Mouse (Mus musculus) limb, embryonic 14.5 days (tissue): ENCODE measurements around the gene Bsn. TPM values are rescaled to one million over a fixed set of nuclear protein-coding genes. Genes with fewer than 3 reads are reported as not detected.

Source experiments
- ATAC-seq: fragments of 200-750 bp; cut with Nextera tagmentation; 2 replicates; pipeline ENCODE4 v1.8.0; 2017; ENCODE audit warnings: low read depth, moderate number of reproducible peaks, moderate TSS enrichment; ENCODE audit not compliant: low FRiP score
- DNase-seq: peaks from one replicate; pipeline ENCODE4 v3.0.0-alpha.2; 2015; ENCODE audit warnings: low spot score
- H3K27ac ChIP-seq: fragments of 300-500 bp; sonication (generic); replicated peaks from 2 replicates; pipeline ENCODE4 v1.5.1; 2014; ENCODE audit warnings: low read depth, mild to moderate bottlenecking, low read length, moderate library complexity, mixed read lengths
- H3K27me3 ChIP-seq: fragments of 300-500 bp; sonication (generic); 2 replicates; pipeline ENCODE4 v1.6.1; 2014; ENCODE audit warnings: low read length, mixed read lengths; ENCODE audit not compliant: control insufficient read depth, insufficient read depth
- H3K36me3 ChIP-seq: fragments of 300-500 bp; sonication (generic); 2 replicates; pipeline ENCODE4 v1.6.1; 2014; ENCODE audit warnings: mild to moderate bottlenecking, low read length, moderate library complexity, mixed read lengths; ENCODE audit not compliant: control insufficient read depth, insufficient read depth
- H3K4me1 ChIP-seq: fragments of 300-500 bp; sonication (generic); 2 replicates; pipeline ENCODE4 v1.6.1; 2014; ENCODE audit warnings: antibody characterized with exemption, low read length, mixed read lengths; ENCODE audit not compliant: control insufficient read depth, insufficient read depth
- H3K4me2 ChIP-seq: fragments of 300-500 bp; sonication (generic); replicated peaks from 2 replicates; pipeline ENCODE4 v1.6.1; 2014; ENCODE audit warnings: low read depth, mild to moderate bottlenecking, low read length, moderate library complexity; ENCODE audit not compliant: severe bottlenecking
- H3K4me3 ChIP-seq: fragments of 300-500 bp; sonication (generic); replicated peaks from 2 replicates; pipeline ENCODE4 v1.5.1; 2014; ENCODE audit warnings: low read length
- H3K9ac ChIP-seq: fragments of 300-500 bp; sonication (generic); 2 replicates; pipeline ENCODE4 v1.6.1; 2014; ENCODE audit warnings: mild to moderate bottlenecking, low read depth, low read length, moderate library complexity; ENCODE audit not compliant: severe bottlenecking
- H3K9me3 ChIP-seq: fragments of 300-500 bp; sonication (generic); 2 replicates; pipeline ENCODE4 v1.6.1; 2016; ENCODE audit warnings: low read length; ENCODE audit not compliant: control insufficient read depth
- POLR2A ChIP-seq: fragments of 200-500 bp; IDR thresholded peaks from 2 replicates; pipeline ENCODE4 v1.8.0; 2012; ENCODE audit warnings: inconsistent platforms, mild to moderate bottlenecking, moderate library complexity, borderline replicate concordance; ENCODE audit not compliant: insufficient read depth, insufficient read length; ENCODE audit errors: extremely low read depth
- WGBS: fragments of 180-500 bp; shearing (Covaris S2); extraction: QIAGEN DNeasy Blood & Tissue Kit; methylation state at CpG from one replicate; pipeline ENCODE4 v1.1.7; 2014; 5-methylcytosine and 5-hydroxymethylcytosine counted together
- polyA plus RNA-seq, 2 experiments: library from polyadenylated mRNA; depleted of rRNA in 1 of 2; stranded (reverse) in 1 of 2; unstranded in 1 of 2; fragments of >200 nt; fragmentation: Nextera tagmentation in 1 of 2; extraction: Ambion mirVana in 1 of 2; gene quantifications; 2 replicates each; pipeline versions ENCODE4 v1.2.1 to v1.2.3; 2012 to 2014

Bsn gene
- 1.1 and 1.3 TPM in 2 replicates for polyA plus RNA-seq (2012; rRNA removed)
- 0.68 and 0.73 TPM in 2 replicates for polyA plus RNA-seq (2014; fragmentation: Nextera tagmentation; extraction: Ambion mirVana)

DNA sequence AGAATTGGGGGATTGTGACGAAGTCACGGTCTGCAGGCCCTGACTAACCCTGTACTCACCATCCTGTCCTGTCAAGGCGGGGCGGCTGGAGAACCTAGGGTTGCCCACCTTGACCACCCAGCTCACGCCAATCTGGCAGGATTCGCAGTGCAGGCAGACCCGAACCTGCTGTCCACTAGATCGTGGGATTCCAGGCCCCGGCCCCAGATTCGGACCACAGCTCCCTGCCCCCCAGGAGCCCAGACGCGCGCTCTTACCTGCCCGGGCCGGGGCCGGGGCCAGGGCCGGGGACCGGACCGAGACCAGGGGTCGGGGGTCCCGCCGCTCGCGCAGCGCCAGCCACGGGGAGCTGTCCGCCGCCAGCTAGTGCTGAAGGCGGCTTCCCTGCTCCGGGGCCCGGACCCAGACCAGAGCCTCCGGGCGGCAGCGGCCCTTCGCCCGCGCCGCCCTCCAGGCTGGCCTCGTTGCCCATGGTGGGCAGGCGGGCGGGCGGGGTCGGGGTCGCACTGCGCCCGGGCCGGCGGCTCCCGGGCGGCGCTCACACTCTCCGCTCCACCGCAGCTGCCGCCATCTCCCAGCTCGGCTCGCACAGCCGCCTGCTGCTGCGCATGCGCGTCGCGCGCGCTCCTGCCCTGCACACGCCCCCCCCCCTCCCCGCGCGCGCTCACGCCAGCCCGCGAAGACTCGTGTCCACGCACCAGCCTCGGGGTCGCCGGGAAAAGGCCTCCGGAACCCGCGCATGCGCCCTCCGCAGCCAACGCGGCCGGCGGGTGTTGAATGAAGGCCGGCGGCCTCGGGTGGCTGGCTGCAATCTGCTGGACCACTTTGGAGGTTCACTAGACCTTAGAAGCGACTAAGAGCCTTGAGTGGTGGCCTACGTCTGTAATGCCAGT lies at the start of gene Bsn:
Gene Bsn (minus strand): TSS at position 598 of the 893 bp plus-strand sequence.
- no peak for TF ChIP-seq POLR2A
- H3K27me3 ChIP-seq: peaks cover 8% of the 10 kb centered on the region
- ATAC-seq (peak; percentile 65), DNase-seq (peak; percentile 48)
- no peaks in the 10 kb centered on the region for H3K4me1 ChIP-seq
- WGBS: 3% methylated on average over 54 of the region's 91 CpGs
- no peak within 1 kb of the TSS for H3K27ac ChIP-seq
- H3K36me3 ChIP-seq: no peaks in the 10 kb centered on the region
- no peaks in the 10 kb centered on the region for H3K9me3 ChIP-seq
- 0 out of 2 replicates have a peak within 1 kb of the TSS, but pooled peaks have one; percentile 28 for H3K9ac ChIP-seq
- H3K4me2 ChIP-seq: peak within 1 kb of the TSS; percentile 92
- H3K4me3 ChIP-seq: peak within 1 kb of the TSS; percentile 57

DNA sequence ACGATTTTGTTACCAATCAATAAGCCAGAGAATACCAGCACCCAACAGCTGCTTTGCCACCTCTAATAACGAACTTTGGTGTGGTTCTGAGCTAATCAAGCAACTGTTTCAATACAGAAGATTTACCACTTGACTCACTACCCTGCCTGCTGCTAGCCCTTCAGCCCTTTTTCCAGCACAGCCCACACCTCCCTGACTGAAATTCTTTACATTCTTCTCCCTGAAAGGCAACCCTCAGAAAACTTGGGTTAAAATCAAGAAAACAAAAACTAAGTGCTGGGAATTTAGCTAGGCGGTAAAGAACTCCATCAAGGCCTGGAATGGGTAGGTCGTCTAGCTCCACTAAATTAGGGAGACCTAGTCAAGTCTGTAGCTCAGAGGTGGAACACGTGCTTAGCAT lies 49.8 kb upstream of the Bsn start:
- TF ChIP-seq POLR2A: no peak
- Histone ChIP-seq H3K4me1 (peaks cover 20% of the 10 kb centered on the region; the same call in 1 of the 2 replicates), H3K27me3 (no peaks in the 10 kb centered on the region), H3K4me2 (no peak overlapping the region), H3K27ac (no peak overlapping the region), H3K9me3 (no peaks in the 10 kb centered on the region), H3K9ac (no peak overlapping the region), H3K4me3 (no peak overlapping the region), H3K36me3 (no peaks in the 10 kb centered on the region)
- DNase-seq (no peak), ATAC-seq (no peak)
- WGBS: 56% methylated on average over 5 of the region's 5 CpGs

GRCm38 (mm10) chr9:108238831-108239230 lies 48.6 kb upstream of the Bsn start:
- Histone ChIP-seq H3K4me1 (peaks cover 20% of the 10 kb centered on the region; the same call in 1 of the 2 replicates), H3K27ac (no peak overlapping the region), H3K27me3 (no peaks in the 10 kb centered on the region), H3K4me3 (no peak overlapping the region), H3K36me3 (peaks cover 6% of the 10 kb centered on the region), H3K9me3 (no peaks in the 10 kb centered on the region), H3K4me2 (no peak overlapping the region), H3K9ac (no peak overlapping the region)
- no peak for DNase-seq
- WGBS: 67% methylated on average over 3 of the region's 3 CpGs
- no peak for ATAC-seq
- no peak for TF ChIP-seq POLR2A

- Histone ChIP-seq H3K4me1 (peaks cover 20% of the 10 kb centered on the region; the same call in 1 of the 2 replicates), H3K36me3 (peaks cover 10% of the 10 kb centered on the region), H3K27ac (no peak overlapping the region), H3K4me3 (no peak overlapping the region), H3K9ac (no peak overlapping the region), H3K27me3 (no peaks in the 10 kb centered on the region), H3K4me2 (no peak overlapping the region), H3K9me3 (no peaks in the 10 kb centered on the region)
- ATAC-seq (no peak), DNase-seq (no peak)
- 81% methylated on average over 2 of the region's 2 CpGs for WGBS
- no peak for TF ChIP-seq POLR2A
Measured at GRCm38 (mm10) chr9:108238402-108238801, 48.2 kb upstream of the Bsn start.

- no peak for ATAC-seq
- TF ChIP-seq POLR2A: no peak
- WGBS: 87% methylated on average over 2 of the region's 2 CpGs
Measured at GRCm38 (mm10) chr9:108234682-108235081, 44.5 kb upstream of the Bsn start.

More at GRCm38 (mm10) chr9:108234682-108235081, 44.5 kb upstream of the Bsn start:
- no peak for DNase-seq
- Histone ChIP-seq H3K36me3 (peaks cover 10% of the 10 kb centered on the region), H3K4me3 (no peak overlapping the region), H3K4me2 (no peak overlapping the region), H3K9me3 (no peaks in the 10 kb centered on the region), H3K9ac (no peak overlapping the region), H3K27me3 (no peaks in the 10 kb centered on the region), H3K27ac (no peak overlapping the region), H3K4me1 (peaks cover 16% of the 10 kb centered on the region; the same call in 1 of the 2 replicates)
